Mouse (Mus musculus) testis, adult 2 months (tissue): ENCODE results near the gene Bid.

Experiments used
- CTCF ChIP-seq: fragments of 200-500 bp; IDR thresholded peaks from 2 replicates; pipeline ENCODE4 v1.5.1; 2012; ENCODE audit warnings: low read depth, mild to moderate bottlenecking, inconsistent platforms, low read length, moderate library complexity; ENCODE audit not compliant: control insufficient read depth, insufficient read depth, insufficient replicate concordance
- POLR2A ChIP-seq: fragments of 200-500 bp; IDR thresholded peaks from 2 replicates; pipeline ENCODE4 v1.6.1; 2012; ENCODE audit warnings: low read depth, mild to moderate bottlenecking, inconsistent platforms, low read length, moderate library complexity; ENCODE audit not compliant: control insufficient read depth

- TF ChIP-seq POLR2A (no peak), CTCF (no peak)
These were observed 34.7 kb upstream of the Bid start for GRCm38 (mm10) chr6:120951311-120951710.
